Mouse (Mus musculus) spleen, adult 12 weeks (tissue): ENCODE measurements around the gene 4930452B06Rik.
"Not testable (repeated sequence)": the region's sequence is repeated elsewhere in the genome, so short reads cannot be mapped to it uniquely, and the experiment has no call there.

Source experiments
- DNase-seq: peaks from one replicate; pipeline ENCODE4 v3.0.0; 2022; ENCODE audit warnings: low spot score

The 4930452B06Rik gene

GRCm38 (mm10) chr14:8665636-8666411, at the start of gene 4930452B06Rik:
TSS of gene 4930452B06Rik (minus strand) at chr14:8666240.
- no peak for DNase-seq

GRCm38 (mm10) chr14:8712674-8713073, 46.6 kb upstream of the 4930452B06Rik start:
- DNase-seq, result no peak

DNA sequence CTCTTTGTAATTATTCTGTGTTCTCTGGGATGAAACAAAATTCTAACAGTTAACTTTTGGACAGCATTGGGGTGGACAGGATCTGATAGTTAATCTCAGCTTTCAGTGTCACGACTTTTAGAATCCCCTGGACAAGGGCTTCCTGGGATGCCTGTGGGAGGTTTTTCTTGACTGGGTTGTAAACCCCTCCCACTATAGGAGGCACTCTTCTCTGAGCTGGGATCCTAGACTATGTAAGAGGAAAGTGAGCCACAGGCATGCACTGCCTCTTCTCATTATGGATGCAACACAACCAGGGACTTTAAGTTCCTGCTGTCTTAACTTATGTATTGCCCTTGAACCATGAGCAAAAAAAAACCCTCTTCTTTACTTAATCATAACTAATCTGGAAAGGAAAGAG, 23.4 kb upstream of the 4930452B06Rik start:
- DNase-seq, result no peak

GRCm38 (mm10) chr14:8688462-8688861, 22.4 kb upstream of the 4930452B06Rik start:
- DNase-seq, result no peak

- DNase-seq, result no peak
Measured at GRCm38 (mm10) chr14:8686185-8686584, 20.1 kb upstream of the 4930452B06Rik start.

DNA sequence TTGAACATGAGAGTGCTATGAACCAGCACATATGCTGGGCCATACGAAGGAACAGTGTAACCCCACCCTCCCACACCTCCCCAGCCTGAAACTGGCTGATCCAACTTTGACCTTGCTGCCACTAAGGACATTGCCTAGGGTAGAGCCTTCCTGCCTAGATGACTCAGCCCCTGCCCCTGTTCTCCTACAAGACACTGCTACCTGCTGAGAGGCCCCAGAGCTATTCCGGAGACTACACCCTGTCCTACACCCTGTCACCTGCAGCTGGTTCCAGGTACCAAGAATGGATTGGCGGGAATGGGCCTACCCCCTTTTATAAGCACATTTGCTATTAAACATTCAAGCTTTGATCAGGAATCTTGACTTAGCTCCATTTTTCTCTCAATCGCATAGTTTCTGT, 13.9 kb upstream of the 4930452B06Rik start:
- no peak for DNase-seq

DNA sequence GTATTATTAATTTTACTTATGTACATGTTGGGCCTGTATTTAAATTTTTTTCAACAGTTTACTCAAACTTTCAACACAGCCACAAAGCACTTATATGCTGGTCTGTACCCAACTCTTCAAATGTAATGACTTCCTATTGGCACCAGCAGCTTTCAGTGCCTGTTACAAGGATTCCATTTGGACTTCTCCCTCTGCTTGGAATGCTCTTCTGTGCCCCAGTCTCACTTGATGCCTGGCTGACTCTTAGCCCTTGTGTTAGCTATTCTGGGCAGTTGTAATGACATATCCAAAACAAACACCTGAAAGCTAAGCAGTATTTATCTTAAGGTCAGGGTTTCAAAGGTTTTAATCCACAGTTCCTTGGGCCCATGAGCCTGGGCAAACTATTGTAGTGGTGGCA, 5.7 kb downstream of the 4930452B06Rik start:
- no peak for DNase-seq

DNA sequence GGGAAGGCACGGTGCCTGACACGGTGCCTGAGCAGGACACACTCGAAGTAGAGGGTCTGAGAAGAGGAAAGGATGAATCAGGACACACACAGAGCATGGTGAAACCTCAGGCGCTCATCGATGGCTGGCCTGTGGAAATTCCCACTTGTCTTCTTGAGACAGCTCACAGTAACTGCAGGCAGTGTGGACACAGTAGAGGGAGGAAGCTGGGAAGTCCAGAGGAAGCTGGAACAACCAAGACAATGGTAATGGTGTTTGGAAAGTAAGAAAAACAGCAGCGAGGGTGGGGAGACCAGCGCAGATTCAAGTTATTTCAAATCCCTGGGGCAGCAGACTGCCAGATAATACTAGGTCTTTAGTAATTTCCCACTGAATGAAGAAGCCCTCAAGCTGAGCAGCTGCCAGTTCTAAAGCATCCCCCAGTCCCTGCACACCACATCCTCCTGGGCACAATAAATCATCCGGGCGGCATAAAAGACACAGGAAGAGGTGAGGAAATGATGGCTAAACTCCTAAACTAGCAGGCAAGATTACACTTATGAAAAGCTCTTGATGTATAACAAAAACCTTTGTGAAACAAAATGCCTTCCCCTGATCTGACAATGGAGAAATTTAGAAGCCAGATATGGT, 24.3 kb downstream of the 4930452B06Rik start:
- no peak for DNase-seq

- DNase-seq, result no peak
Measured at GRCm38 (mm10) chr14:8632211-8632610, 33.8 kb downstream of the 4930452B06Rik start.

GRCm38 (mm10) chr14:8628406-8628805, 37.6 kb downstream of the 4930452B06Rik start:
- no peak for DNase-seq

GRCm38 (mm10) chr14:8627481-8627880, 38.6 kb downstream of the 4930452B06Rik start:
- no peak for DNase-seq

DNA sequence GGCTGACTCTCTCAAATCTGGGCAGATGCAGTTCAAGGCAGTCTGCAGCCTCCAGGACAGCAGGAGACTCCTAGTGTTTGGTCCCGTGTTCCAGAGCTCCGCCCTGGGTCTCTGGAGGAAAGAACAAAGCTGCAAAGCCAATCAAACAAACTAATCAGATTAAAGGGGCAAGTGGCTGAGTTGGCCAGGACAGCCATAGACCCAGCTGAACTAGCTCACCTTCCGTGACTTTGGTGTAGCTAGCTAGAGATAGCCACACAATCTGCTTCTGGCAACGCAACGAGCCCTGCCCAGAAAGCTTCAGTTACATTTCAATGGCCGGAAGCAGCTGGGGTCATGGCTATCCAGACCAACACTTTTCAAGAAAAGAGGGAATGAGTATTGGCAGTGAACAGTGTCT, 44.9 kb downstream of the 4930452B06Rik start:
- no peak for DNase-seq

GRCm38 (mm10) chr14:8620580-8620979, 45.5 kb downstream of the 4930452B06Rik start:
- DNase-seq, result no peak

- DNase-seq, result no peak
Measured at GRCm38 (mm10) chr14:8615636-8616035, 50.4 kb downstream of the 4930452B06Rik start.

DNA sequence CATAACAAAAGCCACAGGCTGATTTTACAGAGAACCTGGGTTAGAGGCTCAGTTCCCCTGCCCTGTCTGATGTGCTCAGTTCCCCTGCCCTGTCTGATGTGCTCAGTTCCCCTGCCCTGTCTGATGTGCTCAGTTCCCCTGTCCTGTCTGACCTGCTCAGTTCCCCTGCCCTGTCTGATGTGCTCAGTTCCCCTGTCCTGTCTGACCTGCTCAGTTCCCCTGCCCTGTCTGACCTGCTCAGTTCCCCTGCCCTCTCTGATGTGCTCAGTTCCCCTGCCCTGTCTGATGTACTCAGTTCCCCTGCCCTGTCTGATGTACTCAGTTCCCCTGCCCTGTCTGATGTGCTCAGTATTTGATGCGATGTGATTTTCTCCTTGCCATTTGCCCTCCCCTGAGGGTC, 51.6 kb downstream of the 4930452B06Rik start:
- DNase-seq, result not testable (repeated sequence)

GRCm38 (mm10) chr14:8612080-8612479, 54.0 kb downstream of the 4930452B06Rik start:
- DNase-seq, result no peak

GRCm38 (mm10) chr14:8610108-8610507, 55.9 kb downstream of the 4930452B06Rik start:
- no peak for DNase-seq

- DNase-seq, result no peak
Measured at GRCm38 (mm10) chr14:8608559-8609171, 57.4 kb downstream of the 4930452B06Rik start.

DNA sequence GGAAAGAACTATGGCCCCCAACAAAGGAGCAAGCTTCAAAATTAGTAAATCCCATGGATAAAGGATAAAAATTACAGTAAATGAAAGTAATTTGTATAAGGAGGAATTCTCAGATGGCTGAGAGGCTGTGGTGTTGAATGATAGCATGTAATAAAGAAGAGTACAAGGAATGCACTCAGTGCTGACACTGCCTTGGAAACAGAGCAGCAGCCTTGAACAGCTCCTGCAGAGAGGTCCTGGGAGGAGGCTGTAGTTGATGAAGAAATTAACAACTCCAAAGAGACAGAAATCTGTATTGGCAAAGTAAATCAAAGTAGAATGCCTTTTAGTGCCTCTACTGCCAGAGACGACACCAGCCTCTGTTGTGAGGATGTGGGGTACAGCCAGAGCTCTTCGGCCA, 61.1 kb downstream of the 4930452B06Rik start:
- DNase-seq, result no peak

- DNase-seq, result no peak
Measured at GRCm38 (mm10) chr14:8585031-8585430, 81.0 kb downstream of the 4930452B06Rik start.

- not testable (repeated sequence) for DNase-seq
Measured at GRCm38 (mm10) chr14:8551006-8551405, 115.0 kb downstream of the 4930452B06Rik start.

GRCm38 (mm10) chr14:8549108-8549507, 116.9 kb downstream of the 4930452B06Rik start:
- DNase-seq, result no peak

- no peak for DNase-seq
Measured at GRCm38 (mm10) chr14:8536024-8536423, 130.0 kb downstream of the 4930452B06Rik start.
